Mouse (Mus musculus) urinary bladder, postnatal 25 days (tissue): ENCODE measurements around the gene Ccr8.

Experiments used
- DNase-seq: peaks from one replicate; pipeline ENCODE4 v3.0.0; 2022; ENCODE audit warnings: low spot score

Gene Ccr8

GRCm38 (mm10) chr9:120132980-120133754 lies 41.3 kb downstream of the Ccr8 start:
- DNase-seq = no peak

GRCm38 (mm10) chr9:120133755-120134475 lies 42.0 kb downstream of the Ccr8 start:
- no peak for DNase-seq

GRCm38 (mm10) chr9:120134529-120135160 lies 42.7 kb downstream of the Ccr8 start:
- no peak for DNase-seq

- DNase-seq = no peak
Measured at GRCm38 (mm10) chr9:120135454-120135853, 43.5 kb downstream of the Ccr8 start.

GRCm38 (mm10) chr9:120140652-120141051 lies 48.7 kb downstream of the Ccr8 start:
- DNase-seq = peak; percentile 82

- DNase-seq = no peak
Measured at GRCm38 (mm10) chr9:120144474-120144873, 52.6 kb downstream of the Ccr8 start.
